Mouse (Mus musculus): ENCODE measurements at regions not wholly inside any gene's neighbourhood (a gene's known extent, or its start where the extent isn't known, plus 50 kb on each side); places are given as distances from the start of the nearest gene placed in this dataset.
A peak's percentile ranks its signal among the peaks of the same experiment; 100 is the strongest.

GRCm38 (mm10) chr4:72481748-72482147 lies 281.0 kb upstream of the Tle1 start:
- DNase-seq (ENCODE audit: low spot score): no peak

- DNase-seq (ENCODE audit: low spot score): no peak
These were observed 279.8 kb upstream of the Tle1 start for GRCm38 (mm10) chr4:72480535-72480934.

DNA sequence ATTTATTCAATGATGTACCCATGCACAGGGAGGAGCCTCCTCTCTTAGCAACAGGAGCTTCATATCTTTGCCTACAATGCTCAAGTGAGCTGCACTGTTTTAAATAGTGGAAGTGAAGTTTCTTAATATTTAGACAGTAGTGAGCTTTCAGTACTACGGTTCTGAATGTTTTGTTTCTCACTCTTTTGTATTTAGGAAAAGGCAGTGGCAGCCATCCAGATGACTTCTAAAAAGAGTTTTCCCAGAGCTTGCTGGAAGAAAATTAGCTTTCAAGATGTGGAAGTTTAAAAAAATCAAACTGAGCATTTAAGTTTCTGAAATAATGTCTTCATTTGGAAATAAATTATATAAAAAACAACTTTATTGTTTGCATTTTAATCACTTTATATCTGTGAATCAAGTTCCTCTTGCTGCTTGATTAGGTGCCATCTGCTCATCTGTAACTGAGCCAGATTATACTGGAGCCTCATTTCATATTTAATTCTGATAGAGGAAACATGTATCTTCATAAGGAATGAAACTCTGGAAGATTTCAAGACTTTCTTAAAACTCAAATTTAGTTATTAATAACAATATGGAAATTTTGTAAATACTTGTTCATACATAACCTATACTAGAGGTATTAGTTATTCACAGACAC lies 268.6 kb upstream of the Tle1 start:
- DNase-seq (ENCODE audit: low spot score): no peak

- DNase-seq (ENCODE audit: low spot score): no peak
These were observed 243.6 kb upstream of the Tle1 start for GRCm38 (mm10) chr4:72444177-72444770.

- no peak for DNase-seq (ENCODE audit: low spot score)
These were observed 236.6 kb upstream of the Tle1 start for GRCm38 (mm10) chr4:72437367-72437766.

- no peak for DNase-seq (ENCODE audit: low spot score)
These were observed 224.6 kb upstream of the Tle1 start for GRCm38 (mm10) chr4:72425316-72425715.

GRCm38 (mm10) chr4:72412100-72412788 lies 211.5 kb upstream of the Tle1 start:
- DNase-seq (ENCODE audit: low spot score): no peak

- DNase-seq (ENCODE audit: low spot score): no peak
These were observed 210.6 kb upstream of the Tle1 start for GRCm38 (mm10) chr4:72411343-72411742.

DNA sequence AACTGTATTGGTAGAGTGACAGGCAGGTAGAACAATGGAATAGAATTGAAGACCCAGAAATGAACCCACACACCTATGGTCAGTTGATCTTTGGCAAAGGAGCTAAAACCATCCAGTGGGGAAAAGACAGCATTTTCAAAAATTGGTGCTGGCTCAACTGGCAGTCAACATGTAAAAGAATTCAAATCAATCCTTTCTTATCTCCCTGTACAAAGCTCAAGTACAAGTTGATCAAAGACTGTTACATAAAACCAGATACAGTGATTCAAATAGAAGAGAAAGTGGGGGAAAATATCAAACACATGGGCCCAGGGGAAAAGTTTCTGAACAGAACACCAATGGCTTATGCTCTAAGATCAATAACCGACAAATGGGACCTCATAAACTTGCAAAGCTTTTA lies 200.0 kb upstream of the Tle1 start:
- DNase-seq (ENCODE audit: low spot score): no peak

- DNase-seq (ENCODE audit: low spot score): no peak
These were observed 191.2 kb upstream of the Tle1 start for GRCm38 (mm10) chr4:72391887-72392435.

- no peak for DNase-seq (ENCODE audit: low spot score)
These were observed 189.3 kb upstream of the Tle1 start for GRCm38 (mm10) chr4:72389811-72390625.

GRCm38 (mm10) chr4:72384901-72385264 lies 184.2 kb upstream of the Tle1 start:
- DNase-seq (ENCODE audit: low spot score): peak; percentile 44

DNA sequence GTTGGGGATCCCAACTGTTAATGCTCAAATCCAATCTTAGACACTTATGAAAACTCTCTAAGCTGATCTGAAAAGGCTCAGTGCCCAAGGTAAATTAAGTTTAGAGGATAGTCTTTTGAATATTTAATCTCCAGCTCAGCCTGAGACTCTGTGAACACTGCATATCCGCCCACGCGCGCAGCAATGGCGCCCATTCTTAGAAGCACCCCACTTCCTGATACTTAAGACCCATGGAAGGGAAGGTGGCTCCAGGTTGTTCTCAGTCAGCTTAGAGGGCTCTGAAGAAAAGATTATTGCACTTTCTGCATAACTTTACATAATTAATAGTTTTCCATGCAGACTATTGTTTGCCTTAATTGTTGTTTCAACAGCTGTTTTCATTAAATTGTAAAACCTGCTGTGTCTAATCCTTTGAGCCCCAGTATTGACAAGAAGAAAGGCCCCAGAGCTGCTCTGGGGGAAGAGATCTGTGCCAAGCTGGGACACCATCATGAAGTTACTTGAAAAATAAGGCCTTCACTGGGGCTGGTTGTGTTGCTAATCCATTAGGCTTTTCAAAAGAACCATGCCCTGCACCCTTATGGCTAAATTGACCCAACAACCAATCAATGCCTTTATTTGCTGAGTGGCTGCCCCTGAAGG lies 183.7 kb upstream of the Tle1 start:
- no peak for DNase-seq (ENCODE audit: low spot score)

GRCm38 (mm10) chr4:72383729-72384128 lies 183.0 kb upstream of the Tle1 start:
- no peak for DNase-seq (ENCODE audit: low spot score)

DNA sequence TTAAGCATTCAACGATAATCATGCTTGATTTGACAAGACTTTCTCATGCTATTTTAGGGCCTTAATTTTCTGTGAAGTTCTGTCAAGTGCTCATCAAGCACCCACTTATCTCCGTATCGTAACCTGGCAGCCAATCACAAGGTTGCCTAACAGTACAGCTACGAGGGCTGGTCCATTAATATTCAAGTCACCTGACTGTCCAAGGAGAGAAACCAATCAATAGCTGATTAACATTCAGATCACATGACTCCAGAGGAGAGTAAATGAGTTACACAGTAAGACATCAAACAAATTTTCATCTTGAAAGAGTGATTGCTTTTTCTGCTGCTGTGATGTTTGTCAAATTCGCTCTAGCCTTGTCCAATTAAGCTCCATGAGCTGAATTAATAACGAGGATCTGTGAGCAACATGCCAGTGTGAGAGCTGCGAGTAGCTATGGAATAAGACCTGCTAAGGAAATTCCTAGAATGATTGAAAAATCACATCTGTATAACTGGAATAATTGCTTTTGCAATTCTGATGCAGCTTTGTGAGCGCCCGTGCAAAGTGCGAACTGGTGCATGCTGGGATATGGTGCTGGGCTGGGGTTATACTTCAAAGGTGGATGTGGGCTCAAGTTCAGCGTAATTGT lies 181.9 kb upstream of the Tle1 start:
- DNase-seq (ENCODE audit: low spot score): no peak

DNA sequence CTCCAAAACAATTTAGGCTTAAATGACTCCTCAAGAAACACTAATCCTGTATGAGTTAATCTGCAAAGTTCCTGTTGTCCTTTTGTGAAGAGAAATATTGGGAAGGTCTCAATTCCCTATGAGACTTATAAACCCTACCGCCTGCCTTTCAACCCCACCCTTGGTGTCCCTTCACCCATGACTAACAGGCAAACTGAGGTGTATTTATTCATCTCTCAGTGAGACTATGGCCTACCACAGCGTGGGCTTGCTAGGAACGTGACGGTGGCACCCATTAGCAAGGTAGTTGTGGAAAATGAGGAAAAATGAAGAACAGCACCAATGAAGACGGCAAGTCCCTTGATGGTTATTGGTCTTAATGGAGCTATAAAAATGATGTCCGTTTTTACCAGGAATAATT lies 181.0 kb upstream of the Tle1 start:
- DNase-seq (ENCODE audit: low spot score): no peak

GRCm38 (mm10) chr4:72381116-72381515 lies 180.4 kb upstream of the Tle1 start:
- DNase-seq (ENCODE audit: low spot score): no peak

DNA sequence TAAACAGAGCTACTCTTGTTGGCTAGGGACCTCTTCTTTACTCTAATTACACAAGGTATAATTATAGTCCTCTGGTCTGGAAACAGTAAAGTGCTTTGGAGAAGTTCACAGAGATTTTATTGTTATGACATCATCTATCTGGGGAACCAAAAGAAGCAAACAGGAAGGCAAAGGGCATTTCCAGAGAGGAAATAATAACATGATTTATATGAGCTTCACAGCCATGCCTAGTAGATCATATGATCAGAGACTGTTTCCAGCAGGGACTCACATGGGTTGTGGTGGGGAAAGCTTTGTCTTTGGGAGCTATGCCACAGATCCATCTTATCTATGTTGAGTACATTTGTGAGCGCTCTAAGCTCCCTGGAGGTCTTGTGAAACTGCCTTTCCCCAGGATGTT lies 178.8 kb upstream of the Tle1 start:
- no peak for DNase-seq (ENCODE audit: low spot score)

- no peak for DNase-seq (ENCODE audit: low spot score)
These were observed 178.3 kb upstream of the Tle1 start for GRCm38 (mm10) chr4:72379011-72379410.

GRCm38 (mm10) chr4:72377520-72377919 lies 176.8 kb upstream of the Tle1 start:
- DNase-seq (ENCODE audit: low spot score): no peak

DNA sequence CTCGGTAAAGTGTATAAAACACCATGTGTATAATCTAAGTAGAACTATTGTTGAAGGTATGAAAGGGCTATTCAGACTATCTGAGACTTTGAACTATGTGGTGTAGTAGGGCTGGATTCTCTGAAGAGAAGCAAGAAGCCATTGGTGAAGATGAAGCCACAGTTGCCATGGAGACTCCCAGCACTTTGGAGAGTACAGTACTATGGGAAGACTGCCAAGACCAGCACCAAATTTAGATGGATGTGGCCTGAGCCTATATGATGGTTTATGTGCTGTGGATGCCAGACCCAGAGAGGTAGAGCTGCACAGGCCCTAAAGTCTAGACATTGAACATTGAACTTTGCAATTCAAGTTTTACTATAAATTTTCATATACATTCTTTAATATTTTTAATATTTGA lies 151.3 kb upstream of the Tle1 start:
- DNase-seq (ENCODE audit: low spot score): no peak

DNA sequence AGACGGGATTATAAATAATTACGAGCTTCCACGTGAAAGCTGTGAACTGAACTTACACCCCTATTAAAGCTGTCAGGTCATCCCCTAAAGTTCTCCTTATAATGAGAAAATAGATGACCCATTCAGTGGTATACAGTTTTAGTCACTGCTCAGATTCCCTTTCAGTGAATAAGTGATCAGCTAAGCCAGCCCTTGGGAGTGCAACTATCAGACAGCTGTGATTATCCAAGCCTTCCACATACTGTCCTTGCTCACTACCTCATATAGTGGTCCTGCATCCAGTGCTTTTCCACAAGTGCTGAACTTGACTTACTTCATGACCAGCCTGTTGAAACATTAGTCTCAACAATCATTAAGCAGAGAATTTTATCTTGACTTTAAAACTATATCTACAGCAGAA lies 131.2 kb upstream of the Tle1 start:
- no peak for DNase-seq (ENCODE audit: low spot score)

All from testis, postnatal 10 days (tissue).